Mouse (Mus musculus) cerebellum, adult 11-12 months (tissue): ENCODE measurements around the gene Pfkl.
"Not testable (repeated sequence)": the region's sequence is repeated elsewhere in the genome, so short reads cannot be mapped to it uniquely, and the experiment has no call there.

Source experiments
- DNase-seq: peaks from one replicate; pipeline ENCODE4 v3.0.0; 2022

Pfkl gene

GRCm38 (mm10) chr10:78009945-78010293 is at the start of gene Pfkl:
Pfkl (minus strand) TSS chr10:78010083.
- no peak for DNase-seq

DNA sequence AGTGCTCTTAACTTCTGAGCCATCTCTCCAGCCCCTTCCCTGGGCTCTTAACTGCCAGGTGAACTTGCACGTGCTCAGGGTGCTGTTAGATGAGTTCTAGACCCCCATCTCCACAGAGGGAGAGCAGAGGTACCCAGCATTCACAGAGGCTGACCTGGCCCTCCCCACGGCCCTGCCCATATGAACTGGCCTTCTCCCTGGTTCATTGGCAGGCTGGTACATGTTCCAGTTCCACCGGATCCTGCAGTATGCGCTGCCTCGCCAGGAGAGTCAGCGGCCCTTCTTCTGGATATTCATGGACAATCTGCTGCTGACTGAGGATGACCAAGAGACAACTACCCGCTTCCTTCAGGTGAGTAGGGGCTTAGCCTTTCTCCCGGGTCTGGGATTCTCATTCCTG is 47.2 kb upstream of the Pfkl start:
- DNase-seq = no peak

DNA sequence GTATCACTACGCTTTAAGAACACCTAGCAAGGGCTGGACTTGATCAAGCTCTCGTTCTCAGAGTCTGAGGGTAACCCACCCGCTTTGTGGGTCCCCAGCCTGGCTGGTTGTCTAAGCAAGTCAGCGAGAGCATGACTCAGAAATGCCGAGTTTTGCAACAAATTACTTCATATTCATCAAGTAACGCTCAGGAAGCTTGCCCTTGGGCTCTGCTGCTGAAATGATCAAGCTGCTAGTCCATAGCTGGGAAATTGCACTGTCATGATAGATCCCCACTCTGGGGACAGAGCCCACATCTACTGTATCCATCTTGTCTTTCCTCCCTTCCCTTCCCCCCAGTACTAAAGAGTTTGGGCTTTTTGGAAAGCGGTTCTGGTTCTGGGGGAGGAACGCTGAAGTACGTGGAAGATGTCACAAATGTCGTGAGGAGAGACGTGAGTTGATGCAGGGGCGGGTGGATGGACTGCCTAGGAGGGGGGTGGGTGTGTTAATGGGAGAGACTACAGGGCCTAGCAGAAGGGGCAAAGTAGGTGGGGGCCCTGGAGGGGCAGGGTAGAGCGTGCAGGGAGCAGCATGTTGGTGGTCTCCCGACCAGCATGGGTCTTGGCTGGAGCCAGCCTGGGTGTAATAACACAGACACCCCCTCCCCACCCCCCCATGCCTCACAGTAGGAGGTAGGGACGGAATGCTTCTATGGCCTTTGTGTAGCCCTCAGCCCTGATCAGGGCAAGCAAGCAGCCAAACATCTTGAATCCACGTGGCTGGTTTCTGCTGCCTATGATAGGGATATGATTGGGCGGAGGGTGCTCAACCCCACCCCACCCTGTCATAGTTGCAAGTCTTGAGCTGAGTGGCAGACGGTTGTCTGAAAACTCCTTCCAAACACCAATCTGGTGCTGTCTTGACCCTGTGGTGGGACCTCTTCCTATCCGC is 45.0 kb upstream of the Pfkl start:
- DNase-seq = no peak

- DNase-seq = no peak
These were observed 39.7 kb upstream of the Pfkl start for GRCm38 (mm10) chr10:78049519-78050035.

DNA sequence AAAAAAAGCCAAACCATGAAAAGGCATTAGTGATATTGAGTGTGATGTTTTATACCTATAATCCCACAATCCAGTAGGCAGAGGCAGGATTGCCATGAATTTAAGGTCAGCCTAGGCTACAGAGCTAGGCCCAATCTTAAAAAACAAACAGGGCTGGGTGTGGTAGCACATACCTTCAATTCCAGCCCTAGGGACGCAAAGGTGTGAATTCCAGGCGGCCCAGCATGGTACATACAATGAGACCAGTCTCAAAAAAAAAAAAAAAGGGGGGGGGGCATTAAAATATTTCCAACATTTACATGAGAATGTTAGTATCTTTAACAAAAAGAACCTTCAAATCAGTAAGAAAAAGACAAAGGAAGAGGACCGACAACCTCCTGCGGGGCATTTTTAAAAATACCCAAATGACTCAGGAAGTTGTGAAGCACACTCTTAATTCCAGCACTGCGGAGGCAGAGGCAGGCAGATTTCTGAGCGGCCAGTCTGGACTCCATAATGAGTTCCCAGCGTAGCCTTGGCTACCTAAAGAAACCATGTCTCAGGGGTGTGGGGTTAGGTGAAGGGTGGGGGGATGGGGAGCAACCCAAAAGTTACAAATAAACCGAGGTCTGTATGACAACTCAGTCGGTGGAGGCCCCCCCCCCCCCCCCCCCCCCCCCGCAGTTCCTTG is 38.3 kb upstream of the Pfkl start:
- DNase-seq = no peak

DNA sequence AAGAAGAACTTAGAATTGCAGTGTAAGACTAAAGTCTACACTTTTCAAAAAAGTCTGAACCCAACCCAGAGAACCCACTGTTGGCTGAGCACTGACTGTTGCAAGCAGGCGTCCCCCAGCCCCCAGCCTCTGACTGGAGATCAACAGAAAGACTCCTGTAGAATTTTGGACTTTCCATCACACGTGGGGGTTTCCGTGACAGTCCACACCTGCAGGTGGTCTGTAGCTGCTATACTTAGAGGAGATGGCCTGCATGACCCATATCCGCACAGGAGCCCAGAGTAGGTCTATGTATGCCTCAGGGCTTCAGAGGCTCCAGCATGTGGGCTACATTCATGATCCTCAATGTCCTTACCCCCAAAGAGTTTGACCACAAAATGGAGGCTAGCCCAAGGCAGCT is 36.5 kb upstream of the Pfkl start:
- no peak for DNase-seq

GRCm38 (mm10) chr10:78044531-78044930 is 34.6 kb upstream of the Pfkl start:
- no peak for DNase-seq

DNA sequence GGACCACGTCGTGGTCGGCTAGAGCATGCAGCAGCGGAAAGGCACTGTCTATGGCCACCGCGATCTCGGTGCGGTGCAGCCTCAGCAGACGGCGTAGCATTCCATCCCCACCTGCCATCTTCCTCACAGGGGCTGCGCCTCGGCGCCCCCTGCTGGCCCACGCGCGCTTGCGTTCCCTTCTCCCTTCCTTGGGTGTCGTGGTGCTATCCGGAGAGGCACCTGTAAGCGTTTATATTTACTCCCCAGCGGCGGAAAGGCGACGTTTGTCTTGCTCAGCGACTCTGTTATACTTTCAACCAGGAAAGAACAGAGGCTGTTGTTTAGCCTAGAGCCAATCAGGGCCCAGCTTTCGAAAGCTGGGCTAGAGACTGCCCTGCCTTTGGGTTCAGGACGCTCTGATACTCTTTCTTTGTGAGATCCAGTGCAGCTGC is 33.5 kb upstream of the Pfkl start, which contains the start of gene Aire:
Gene Aire (minus strand): TSS at position 205 of the 431 bp plus-strand sequence.
- peak; percentile 33 for DNase-seq

- no peak for DNase-seq
These were observed 33.0 kb upstream of the Pfkl start for GRCm38 (mm10) chr10:78042697-78043405.

GRCm38 (mm10) chr10:78042096-78042495 is 32.2 kb upstream of the Pfkl start:
- no peak for DNase-seq

DNA sequence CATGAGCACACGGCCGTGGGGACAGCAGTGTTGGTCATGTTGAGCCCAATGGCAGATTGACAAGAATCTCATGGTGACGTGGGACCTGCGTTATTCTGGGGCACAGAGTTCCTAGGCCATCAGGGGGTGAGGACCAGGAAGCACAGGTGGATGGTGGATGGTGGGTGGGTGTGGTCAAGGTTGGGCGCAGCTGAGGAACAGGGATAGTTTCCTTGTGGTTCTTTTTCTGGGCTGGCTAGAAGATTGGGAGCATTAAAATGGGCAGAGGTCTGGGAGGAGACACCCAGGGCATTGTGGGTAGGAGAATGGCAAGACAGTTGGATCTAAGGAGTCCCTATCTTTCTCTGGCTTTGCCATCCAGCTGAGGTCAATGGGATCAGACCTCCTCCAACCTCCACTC is 31.8 kb upstream of the Pfkl start, which contains the start of gene Dnmt3l:
Gene Dnmt3l (plus strand): TSS at position 301 of the 400 bp plus-strand sequence.
- DNase-seq = no peak

DNA sequence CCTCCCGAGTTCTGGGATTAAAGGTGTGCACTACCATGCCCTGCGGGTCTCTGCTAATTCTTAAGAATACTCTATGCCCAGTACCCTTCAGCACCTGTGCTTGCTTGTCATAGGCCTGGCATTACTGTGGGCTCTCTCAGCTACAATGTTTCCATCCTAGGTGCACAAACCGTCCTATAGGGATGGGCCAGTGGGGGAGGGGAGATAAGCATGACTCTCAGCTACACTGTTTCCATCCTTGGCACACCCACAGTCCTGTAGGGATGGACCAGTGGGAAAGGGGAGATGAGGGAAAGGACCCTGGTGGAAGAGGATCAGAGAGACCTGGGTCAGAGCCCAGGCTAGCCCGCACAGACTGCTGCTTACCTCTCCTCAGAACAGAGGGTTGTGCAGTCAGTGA is 27.3 kb upstream of the Pfkl start:
- DNase-seq = no peak

- no peak for DNase-seq
These were observed 22.1 kb upstream of the Pfkl start for GRCm38 (mm10) chr10:78031987-78032386.

- DNase-seq = no peak
These were observed 19.2 kb upstream of the Pfkl start for GRCm38 (mm10) chr10:78029080-78029479.

DNA sequence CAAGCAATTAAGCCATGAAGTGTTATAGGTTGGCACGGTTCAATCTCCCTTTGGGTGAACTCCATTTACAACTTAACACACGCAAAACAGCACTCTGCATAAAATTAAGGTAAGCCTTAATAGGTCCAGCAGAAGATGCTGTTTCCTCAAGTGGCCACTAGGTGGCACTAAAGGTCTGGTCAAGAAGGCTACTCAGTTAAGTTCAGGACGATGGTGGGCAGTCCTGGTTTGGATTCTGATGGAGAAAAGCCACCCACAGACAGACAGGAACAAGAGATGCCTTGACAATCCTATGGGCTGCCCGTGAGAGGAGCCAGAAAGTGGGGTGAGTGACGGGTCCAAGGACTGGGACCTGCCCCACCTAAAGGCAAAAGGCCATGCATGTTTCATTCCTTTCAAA is 18.2 kb upstream of the Pfkl start:
- DNase-seq = peak; percentile 48

GRCm38 (mm10) chr10:78025453-78025852 is 15.6 kb upstream of the Pfkl start:
- not testable (repeated sequence) for DNase-seq

- DNase-seq = not testable (repeated sequence)
These were observed 10.1 kb upstream of the Pfkl start for GRCm38 (mm10) chr10:78019984-78020383.

- no peak for DNase-seq
These were observed 9.4 kb upstream of the Pfkl start for GRCm38 (mm10) chr10:78019291-78019690.

GRCm38 (mm10) chr10:78018797-78019203 is 8.9 kb upstream of the Pfkl start:
- peak; percentile 49 for DNase-seq

GRCm38 (mm10) chr10:78016366-78016765 is 6.5 kb upstream of the Pfkl start:
- DNase-seq = no peak

DNA sequence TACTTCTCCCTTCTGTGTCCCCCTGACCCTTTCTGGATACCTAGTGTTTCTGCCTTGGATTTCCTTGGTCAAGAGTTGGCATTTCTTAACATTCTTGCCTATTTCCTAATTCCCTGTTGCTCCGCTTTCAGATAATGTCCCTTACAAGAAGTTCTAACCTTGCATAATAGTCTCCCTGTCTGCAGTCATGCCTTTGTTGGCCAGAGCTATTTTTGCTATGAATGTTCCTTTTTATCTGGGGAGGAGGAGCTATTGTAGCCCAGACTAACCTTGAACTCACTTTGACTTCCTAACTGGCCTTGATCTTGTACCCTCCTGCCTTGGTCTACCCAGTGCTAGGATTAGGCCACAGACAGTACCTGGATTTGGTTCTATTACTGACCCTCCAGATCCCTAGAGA is 5.6 kb upstream of the Pfkl start:
- DNase-seq = no peak

DNA sequence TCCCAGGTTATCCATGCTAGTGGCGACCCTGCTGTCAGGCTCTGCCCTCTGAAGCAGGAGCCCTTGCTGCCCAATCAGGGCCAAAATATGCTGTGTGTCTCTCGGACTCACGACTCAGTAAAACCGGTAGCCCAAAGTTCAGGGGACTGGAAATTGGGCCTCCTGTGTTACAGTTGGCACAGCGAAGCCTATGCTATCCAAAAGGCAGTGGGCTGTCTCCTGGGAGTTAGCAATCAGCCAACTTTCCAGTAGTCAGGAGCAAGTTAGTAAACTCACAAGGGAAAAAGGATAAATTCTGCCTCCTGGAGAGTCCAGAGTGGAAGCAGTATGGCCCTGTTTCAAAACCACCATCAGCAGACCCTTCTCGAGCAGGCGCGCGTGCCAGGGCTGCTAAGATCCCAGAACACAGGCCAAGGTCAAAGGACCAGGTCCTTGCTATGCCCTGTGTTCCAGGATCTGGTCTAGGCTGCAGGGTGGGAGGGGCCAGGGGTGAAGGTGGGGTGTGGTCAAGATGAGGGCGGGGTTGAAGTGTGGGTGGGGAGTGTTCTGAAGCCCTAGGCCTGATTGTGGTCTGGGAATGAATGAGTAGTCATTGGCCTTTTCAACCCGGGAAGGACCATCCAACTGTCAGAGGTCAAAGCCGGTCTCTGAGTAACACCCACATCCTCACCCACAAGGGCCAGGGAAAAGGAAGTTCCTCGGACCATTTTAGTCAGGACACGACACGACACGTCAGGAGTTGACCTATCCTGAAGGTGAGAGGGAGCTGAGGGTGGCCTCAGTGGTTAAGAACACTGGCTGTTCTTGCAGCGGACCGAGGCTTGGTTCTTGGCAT is 3.0 kb upstream of the Pfkl start:
- no peak for DNase-seq
